Mouse (Mus musculus) hindbrain, postnatal 0 days (tissue): Measurements from ENCODE around the gene Ang2. TPM values are rescaled to one million over a fixed set of nuclear protein-coding genes. Genes with fewer than 3 reads are reported as not detected.
"Not testable (repeated sequence)": the region's sequence is repeated elsewhere in the genome, so short reads cannot be mapped to it uniquely, and the experiment has no call there.

Source experiments
- ATAC-seq: fragments of 200-750 bp; cut with Nextera tagmentation; 2 replicates; pipeline ENCODE4 v1.8.0; 2017; ENCODE audit warnings: mild to moderate bottlenecking, moderate TSS enrichment, moderate library complexity
- DNase-seq: peaks from one replicate; pipeline ENCODE4 v3.0.0-alpha.2; 2015; ENCODE audit warnings: low spot score
- H3K27ac ChIP-seq: fragments of 300-500 bp; sonication (generic); 2 replicates; pipeline ENCODE4 v1.5.1; 2014; ENCODE audit warnings: mild to moderate bottlenecking
- H3K27me3 ChIP-seq: fragments of 300-500 bp; sonication (generic); 2 replicates; pipeline ENCODE4 v1.6.1; 2014; ENCODE audit warnings: low read length, mixed read lengths; ENCODE audit not compliant: insufficient read depth
- H3K36me3 ChIP-seq: fragments of 300-500 bp; sonication (generic); 2 replicates; pipeline ENCODE4 v1.6.1; 2014; ENCODE audit warnings: low read length, mixed read lengths; ENCODE audit not compliant: insufficient read depth
- H3K4me1 ChIP-seq: fragments of 300-500 bp; sonication (generic); 2 replicates; pipeline ENCODE4 v1.6.1; 2014; ENCODE audit warnings: antibody characterized with exemption, low read length, mixed read lengths; ENCODE audit not compliant: insufficient read depth
- H3K4me2 ChIP-seq: fragments of 300-500 bp; sonication (generic); 2 replicates; pipeline ENCODE4 v1.6.1; 2014; ENCODE audit warnings: low read depth, mild to moderate bottlenecking, low read length, moderate library complexity, mixed read lengths
- H3K4me3 ChIP-seq: fragments of 300-500 bp; sonication (generic); 2 replicates; pipeline ENCODE4 v1.5.1; 2014; ENCODE audit warnings: low read length
- H3K9ac ChIP-seq: fragments of 300-500 bp; sonication (generic); replicated peaks from 2 replicates; pipeline ENCODE4 v1.6.1; 2014; ENCODE audit warnings: mild to moderate bottlenecking, low read length, moderate library complexity, mixed read lengths
- H3K9me3 ChIP-seq: fragments of 300-500 bp; sonication (generic); 2 replicates; pipeline ENCODE4 v1.6.1; 2016; ENCODE audit warnings: low read length, mixed read lengths
- CTCF ChIP-seq: IDR thresholded peaks from 2 replicates; pipeline ENCODE4 v1.5.1; 2016; ENCODE audit warnings: antibody characterized with exemption, control low read depth, low read depth
- WGBS: fragments of 180-500 bp; shearing (Covaris S2); extraction: QIAGEN DNeasy Blood & Tissue Kit; methylation state at CpG from one replicate; pipeline ENCODE4 v1.1.7; 2014; 5-methylcytosine and 5-hydroxymethylcytosine counted together
- polyA plus RNA-seq: library from polyadenylated mRNA; unstranded; fragments of >200 nt; fragmentation: Nextera tagmentation; extraction: Ambion mirVana; gene quantifications from 2 replicates; pipeline ENCODE4 v1.2.1, GENCODE M21; 2015
- total RNA-seq: library from RNA; depleted of rRNA; stranded (reverse); fragments of >200 nt; gene quantifications from 2 replicates; pipeline ENCODE4 v1.2.3, GENCODE M21; 2014; rRNA removed

The Ang2 gene
- not detected in 2 replicates for total RNA-seq
- not detected in 2 replicates for polyA plus RNA-seq

- Histone ChIP-seq H3K4me2 (no peak within 1 kb of the TSS), H3K27me3 (no peaks in the 10 kb centered on the region), H3K9ac (no peak within 1 kb of the TSS), H3K27ac (no peak within 1 kb of the TSS), H3K36me3 (no peaks in the 10 kb centered on the region), H3K9me3 (no peaks in the 10 kb centered on the region), H3K4me3 (no peak within 1 kb of the TSS), H3K4me1 (no peaks in the 10 kb centered on the region)
- DNase-seq (no peak), ATAC-seq (no peak)
- TF ChIP-seq CTCF, result no peak
- 79% methylated on average over 5 of the region's 5 CpGs for WGBS
These were observed at the start of gene Ang2 for GRCm38 (mm10) chr14:51199098-51200023. Gene Ang2 (minus strand): TSS chr14:51199148.

GRCm38 (mm10) chr14:51247736-51248135 lies 48.8 kb upstream of the Ang2 start:
- H3K4me2 ChIP-seq, result no peak overlapping the region
- DNase-seq (no peak), ATAC-seq (no peak)
- no peak overlapping the region for H3K4me3 ChIP-seq
- no peak overlapping the region for H3K27ac ChIP-seq
- H3K9me3 ChIP-seq, result no peaks in the 10 kb centered on the region
- no peaks in the 10 kb centered on the region for H3K36me3 ChIP-seq
- WGBS, result 84% methylated on average over 1 of the region's 1 CpGs
- TF ChIP-seq CTCF, result no peak
- no peaks in the 10 kb centered on the region for H3K4me1 ChIP-seq
- no peak overlapping the region for H3K9ac ChIP-seq
- no peaks in the 10 kb centered on the region for H3K27me3 ChIP-seq

- no peak overlapping the region for H3K4me3 ChIP-seq
- DNase-seq, result peak; percentile 68
- H3K27ac ChIP-seq, result no peak overlapping the region
- H3K4me1 ChIP-seq, result no peaks in the 10 kb centered on the region
- no peaks in the 10 kb centered on the region for H3K9me3 ChIP-seq
- H3K27me3 ChIP-seq, result no peaks in the 10 kb centered on the region
- no peaks in the 10 kb centered on the region for H3K36me3 ChIP-seq
- no peak for ATAC-seq
- TF ChIP-seq CTCF, result peak; percentile 71
- H3K4me2 ChIP-seq, result no peak overlapping the region
- H3K9ac ChIP-seq, result no peak overlapping the region
These were observed 42.0 kb upstream of the Ang2 start for GRCm38 (mm10) chr14:51240899-51241298.

- H3K36me3 ChIP-seq, result not testable (repeated sequence)
- 70% methylated on average over 1 of the region's 1 CpGs for WGBS
These were observed 38.5 kb upstream of the Ang2 start for GRCm38 (mm10) chr14:51237488-51237887.

DNA sequence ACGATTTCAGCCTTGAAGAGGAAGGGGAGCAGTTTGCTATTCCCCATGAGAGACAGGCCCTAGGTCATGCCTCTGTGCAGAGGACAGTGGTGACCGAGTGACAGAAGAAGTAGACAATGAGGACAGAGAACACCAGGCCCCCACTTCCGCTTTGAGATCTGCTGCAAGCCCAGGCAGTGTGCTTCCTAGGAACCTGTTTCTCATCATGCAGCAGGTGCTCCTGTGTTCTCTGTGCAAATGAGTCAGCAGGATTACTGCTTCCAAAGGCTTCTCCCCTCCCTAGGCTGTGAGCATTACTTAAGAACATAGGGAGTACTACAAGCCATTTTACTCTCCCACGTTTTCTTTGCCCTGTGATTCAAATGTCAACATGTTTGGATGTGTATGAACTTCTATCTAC lies 30.7 kb upstream of the Ang2 start:
- H3K4me3 ChIP-seq, H3K4me1 ChIP-seq, H3K9me3 ChIP-seq, H3K4me2 ChIP-seq, H3K27ac ChIP-seq, H3K27me3 ChIP-seq, H3K9ac ChIP-seq, ATAC-seq, DNase-seq, H3K36me3 ChIP-seq: not testable (repeated sequence)
- WGBS, result 57% methylated on average over 4 of the region's 4 CpGs

More at GRCm38 (mm10) chr14:51237488-51237887, 38.5 kb upstream of the Ang2 start:
- not testable (repeated sequence) for H3K4me2 ChIP-seq, DNase-seq, H3K4me1 ChIP-seq, H3K27ac ChIP-seq, H3K27me3 ChIP-seq, ATAC-seq, H3K4me3 ChIP-seq, H3K9ac ChIP-seq, H3K9me3 ChIP-seq

DNA sequence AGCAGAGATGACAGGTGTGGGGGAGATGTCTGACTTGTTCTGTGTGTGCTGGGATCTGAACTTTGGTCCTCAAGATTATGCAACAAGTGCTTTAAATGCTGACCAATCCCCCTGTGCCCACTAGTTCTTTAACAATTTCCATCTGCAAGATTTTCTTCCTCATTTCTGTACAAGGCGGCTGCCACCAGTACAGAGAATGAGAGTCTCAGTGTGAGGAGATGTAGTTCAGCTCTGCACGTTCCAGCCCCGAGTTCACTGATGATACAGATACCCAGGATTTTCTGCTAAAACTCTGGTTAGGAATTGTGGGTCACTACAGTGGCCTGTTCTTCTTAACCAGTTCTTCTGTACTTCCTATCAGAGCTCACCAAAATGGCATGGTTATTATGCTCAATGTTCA lies 21.1 kb upstream of the Ang2 start:
- not testable (repeated sequence) for H3K4me1 ChIP-seq, H3K9ac ChIP-seq, H3K9me3 ChIP-seq, ATAC-seq, H3K4me3 ChIP-seq, H3K27ac ChIP-seq, H3K36me3 ChIP-seq, H3K4me2 ChIP-seq, H3K27me3 ChIP-seq, DNase-seq
- 87% methylated on average over 3 of the region's 3 CpGs for WGBS

GRCm38 (mm10) chr14:51203115-51203514 lies 4.2 kb upstream of the Ang2 start, which contains the start of gene Ear14:
Gene Ear14 (plus strand): TSS chr14:51203391.
- ATAC-seq (no peak), DNase-seq (no peak)
- H3K4me3 ChIP-seq, result no peak within 1 kb of the TSS
- H3K4me2 ChIP-seq, result no peak within 1 kb of the TSS
- H3K27me3 ChIP-seq, result no peaks in the 10 kb centered on the region
- no peaks in the 10 kb centered on the region for H3K9me3 ChIP-seq
- H3K9ac ChIP-seq, result no peak within 1 kb of the TSS
- TF ChIP-seq CTCF, result no peak
- no peak within 1 kb of the TSS for H3K27ac ChIP-seq
- no peaks in the 10 kb centered on the region for H3K36me3 ChIP-seq
- WGBS, result 90% methylated on average over 2 of the region's 2 CpGs
- H3K4me1 ChIP-seq, result no peaks in the 10 kb centered on the region
